In genomic region chr17:41627576-41627975, GRCm38 (mm10) we compare ENCODE assay signal across 26 mouse cellular contexts.
DNase-seq lines count a peak whose midpoint lies in the region; ATAC-seq and TF ChIP-seq lines count a peak whose summit lies in the region.
"Had no signal": no experiment of that assay in that cellular context is flagged by ENCODE, and none has a peak within 500 bp of the region (broad histone marks: within the 10 kb centered on the region; RNA-seq: fewer than 3 reads in every experiment).

No protein-coding gene starts in this region.

- H3K27me3 ChIP-seq in forebrain, postnatal 0 days (ENCODE audit: insufficient read depth, low read length), result no peaks in the 10 kb centered on the region
- no peaks in the 10 kb centered on the region for H3K27me3 ChIP-seq in forebrain, embryonic 11.5 days (ENCODE audit: control insufficient read depth, insufficient read depth, low read length)
- no peaks in the 10 kb centered on the region for H3K27me3 ChIP-seq in midbrain, postnatal 0 days (ENCODE audit: insufficient read depth, low read length)
- no peaks in the 10 kb centered on the region for H3K27me3 ChIP-seq in midbrain, embryonic 10.5 days (ENCODE audit: low read depth, poor library complexity, severe bottlenecking)
- no peaks in the 10 kb centered on the region for H3K27me3 ChIP-seq in heart, embryonic 11.5 days (ENCODE audit: control insufficient read depth, insufficient read depth, low read length)
- H3K27me3 ChIP-seq in hindbrain, embryonic 16.5 days (replicated peaks; ENCODE audit: control insufficient read depth, insufficient read depth, low read length), result no peaks in the 10 kb centered on the region
- H3K27me3 ChIP-seq: embryonic facial prominence, embryonic 15.5 days; hindbrain, embryonic 15.5 days; kidney, embryonic 15.5 days; limb, embryonic 13.5 days; liver, embryonic 12.5 days; midbrain, embryonic 12.5 days; neural tube, embryonic 13.5 days; stomach, embryonic 15.5 days had no signal

- no peaks in the 10 kb centered on the region for H3K4me1 ChIP-seq in forebrain, postnatal 0 days (ENCODE audit: insufficient read depth)
- no peaks in the 10 kb centered on the region for H3K4me1 ChIP-seq in forebrain, embryonic 11.5 days (replicated peaks; ENCODE audit: control insufficient read depth, insufficient read depth, low read length)
- no peaks in the 10 kb centered on the region for H3K4me1 ChIP-seq in midbrain, postnatal 0 days (ENCODE audit: insufficient read depth, low read length)
- H3K4me1 ChIP-seq in midbrain, embryonic 10.5 days, result no peaks in the 10 kb centered on the region
- H3K4me1 ChIP-seq in heart, embryonic 11.5 days (ENCODE audit: control insufficient read depth, insufficient read depth, low read length), result no peaks in the 10 kb centered on the region
- no peaks in the 10 kb centered on the region for H3K4me1 ChIP-seq in hindbrain, embryonic 16.5 days (ENCODE audit: control insufficient read depth, insufficient read depth, low read depth, low read length)
- H3K4me1 ChIP-seq: embryonic facial prominence, embryonic 15.5 days; hindbrain, embryonic 15.5 days; kidney, embryonic 15.5 days; limb, embryonic 13.5 days; liver, embryonic 12.5 days; midbrain, embryonic 12.5 days; neural tube, embryonic 13.5 days; stomach, embryonic 15.5 days had no signal

- no peak for TF ChIP-seq CTCF in forebrain, postnatal 0 days (IDR thresholded peaks at IDR 0.05; ENCODE audit: low read depth)
- TF ChIP-seq CTCF in midbrain, postnatal 0 days (IDR thresholded peaks at IDR 0.05), result no peak

- no peak overlapping the region for H3K4me3 ChIP-seq in forebrain, postnatal 0 days (ENCODE audit: low read depth, low read length)
- H3K4me3 ChIP-seq in forebrain, embryonic 11.5 days (ENCODE audit: low read depth, low read length), result no peak overlapping the region
- H3K4me3 ChIP-seq in midbrain, postnatal 0 days (ENCODE audit: low read depth, low read length), result no peak overlapping the region
- H3K4me3 ChIP-seq in midbrain, embryonic 10.5 days, result no peak overlapping the region
- H3K4me3 ChIP-seq in heart, embryonic 11.5 days (ENCODE audit: low read depth, low read length), result no peak overlapping the region
- H3K4me3 ChIP-seq in hindbrain, embryonic 16.5 days (ENCODE audit: low read length), result no peak overlapping the region
- H3K4me3 ChIP-seq: embryonic facial prominence, embryonic 15.5 days; gastrocnemius, adult 2 months; hindbrain, embryonic 15.5 days; kidney, embryonic 15.5 days; limb, embryonic 13.5 days; liver, embryonic 12.5 days; midbrain, embryonic 12.5 days; neural tube, embryonic 13.5 days; stomach, embryonic 15.5 days had no signal

- H3K9ac ChIP-seq in forebrain, postnatal 0 days, result no peak overlapping the region
- no peak overlapping the region for H3K9ac ChIP-seq in forebrain, embryonic 11.5 days (ENCODE audit: low read length)
- no peak overlapping the region for H3K9ac ChIP-seq in midbrain, postnatal 0 days (replicated peaks; ENCODE audit: low read length, poor library complexity, severe bottlenecking)
- no peak overlapping the region for H3K9ac ChIP-seq in heart, embryonic 11.5 days (ENCODE audit: low read depth, low read length)
- H3K9ac ChIP-seq in hindbrain, embryonic 16.5 days (ENCODE audit: low read depth, low read length), result no peak overlapping the region
- H3K9ac ChIP-seq: embryonic facial prominence, embryonic 15.5 days; hindbrain, embryonic 15.5 days; kidney, embryonic 15.5 days; limb, embryonic 13.5 days; liver, embryonic 12.5 days; midbrain, embryonic 12.5 days; neural tube, embryonic 13.5 days; stomach, embryonic 15.5 days had no signal

- peak; percentile 18 for DNase-seq in forebrain, postnatal 0 days
- DNase-seq in forebrain, embryonic 11.5 days (ENCODE audit: low spot score), result no peak
- peak; percentile 56 for DNase-seq in midbrain, postnatal 0 days (ENCODE audit: low spot score)
- DNase-seq in midbrain, embryonic 10.5 days (ENCODE audit: low spot score), result no peak
- peak; percentile 77 for DNase-seq in cerebellum, adult 9-10 months
- no peak for DNase-seq in left cerebral cortex, adult 8-10 months (ENCODE audit: low spot score in 2 of 2)
- DNase-seq: adrenal gland, postnatal 25 days; gastrocnemius, adult 2 months; heart, postnatal 4 days; kidney, postnatal 4 days; lung, adult 18-20 months; lung, postnatal 14 days; thymus, adult 18-20 months; thymus, postnatal 36 days had no signal

- H3K27ac ChIP-seq in forebrain, postnatal 0 days (ENCODE audit: low read depth, low read length), result no peak overlapping the region
- no peak overlapping the region for H3K27ac ChIP-seq in forebrain, embryonic 11.5 days (ENCODE audit: low read depth, low read length)
- no peak overlapping the region for H3K27ac ChIP-seq in midbrain, postnatal 0 days (ENCODE audit: low read depth, low read length)
- H3K27ac ChIP-seq in midbrain, embryonic 10.5 days (replicated peaks), result no peak overlapping the region
- H3K27ac ChIP-seq in heart, embryonic 11.5 days (ENCODE audit: low read depth, low read length), result no peak overlapping the region
- H3K27ac ChIP-seq in hindbrain, embryonic 16.5 days (ENCODE audit: low read depth, low read length), result no peak overlapping the region
- H3K27ac ChIP-seq: embryonic facial prominence, embryonic 15.5 days; gastrocnemius, adult 2 months; hindbrain, embryonic 15.5 days; kidney, embryonic 15.5 days; limb, embryonic 13.5 days; liver, embryonic 12.5 days; midbrain, embryonic 12.5 days; neural tube, embryonic 13.5 days; stomach, embryonic 15.5 days had no signal

- no peaks in the 10 kb centered on the region for H3K36me3 ChIP-seq in forebrain, postnatal 0 days (ENCODE audit: insufficient read depth)
- no peaks in the 10 kb centered on the region for H3K36me3 ChIP-seq in forebrain, embryonic 11.5 days (ENCODE audit: control insufficient read depth, insufficient read depth, low read length)
- no peaks in the 10 kb centered on the region for H3K36me3 ChIP-seq in midbrain, postnatal 0 days (ENCODE audit: insufficient read depth, low read length)
- no peaks in the 10 kb centered on the region for H3K36me3 ChIP-seq in midbrain, embryonic 10.5 days
- H3K36me3 ChIP-seq in heart, embryonic 11.5 days (ENCODE audit: control insufficient read depth, insufficient read depth, low read length), result no peaks in the 10 kb centered on the region
- H3K36me3 ChIP-seq in hindbrain, embryonic 16.5 days (ENCODE audit: control insufficient read depth, insufficient read depth, low read length), result no peaks in the 10 kb centered on the region
- H3K36me3 ChIP-seq: embryonic facial prominence, embryonic 15.5 days; hindbrain, embryonic 15.5 days; kidney, embryonic 15.5 days; limb, embryonic 13.5 days; liver, embryonic 12.5 days; midbrain, embryonic 12.5 days; neural tube, embryonic 13.5 days; stomach, embryonic 15.5 days had no signal

- no peaks in the 10 kb centered on the region for H3K9me3 ChIP-seq in forebrain, postnatal 0 days (ENCODE audit: low read length)
- H3K9me3 ChIP-seq in forebrain, embryonic 11.5 days (ENCODE audit: control insufficient read depth, low read length), result no peaks in the 10 kb centered on the region
- H3K9me3 ChIP-seq in midbrain, postnatal 0 days (ENCODE audit: low read length), result no peaks in the 10 kb centered on the region
- H3K9me3 ChIP-seq in midbrain, embryonic 10.5 days (replicated peaks), result no peaks in the 10 kb centered on the region
- H3K9me3 ChIP-seq in heart, embryonic 11.5 days (replicated peaks; ENCODE audit: control insufficient read depth, low read length), result no peaks in the 10 kb centered on the region
- H3K9me3 ChIP-seq in hindbrain, embryonic 16.5 days (ENCODE audit: control insufficient read depth, low read length), result no peaks in the 10 kb centered on the region
- H3K9me3 ChIP-seq: embryonic facial prominence, embryonic 15.5 days; hindbrain, embryonic 15.5 days; kidney, embryonic 15.5 days; limb, embryonic 13.5 days; liver, embryonic 12.5 days; midbrain, embryonic 12.5 days; neural tube, embryonic 13.5 days; stomach, embryonic 15.5 days had no signal

- H3K4me2 ChIP-seq in forebrain, postnatal 0 days (ENCODE audit: low read depth), result no peak overlapping the region
- H3K4me2 ChIP-seq in forebrain, embryonic 11.5 days (ENCODE audit: low read depth, low read length, severe bottlenecking), result no peak overlapping the region
- no peak overlapping the region for H3K4me2 ChIP-seq in midbrain, postnatal 0 days (ENCODE audit: low read depth, low read length, poor library complexity, severe bottlenecking)
- H3K4me2 ChIP-seq in heart, embryonic 11.5 days, result no peak overlapping the region
- no peak overlapping the region for H3K4me2 ChIP-seq in hindbrain, embryonic 16.5 days (ENCODE audit: low read length)
- H3K4me2 ChIP-seq: embryonic facial prominence, embryonic 15.5 days; hindbrain, embryonic 15.5 days; kidney, embryonic 15.5 days; limb, embryonic 13.5 days; liver, embryonic 12.5 days; midbrain, embryonic 12.5 days; neural tube, embryonic 13.5 days; stomach, embryonic 15.5 days had no signal

- ATAC-seq in forebrain, postnatal 0 days, result no peak
- no peak for ATAC-seq in forebrain, embryonic 11.5 days (replicated peaks; ENCODE audit: low FRiP score)
- ATAC-seq in midbrain, postnatal 0 days (ENCODE audit: low FRiP score), result no peak
- ATAC-seq in heart, embryonic 11.5 days (replicated peaks; ENCODE audit: insufficient number of reproducible peaks, low FRiP score, low TSS enrichment), result no peak
- ATAC-seq in hindbrain, embryonic 16.5 days, result no peak; the same call in 1 of the 2 replicates
- ATAC-seq: CD4-positive, CD25-positive, alpha-beta regulatory T cell, adult 4 months; intestine, embryonic 16.5 days; liver, embryonic 12.5 days had no signal

Comparison
In these comparisons a context has a peak if more than half of its experiments do, and no peak if none do; other contexts are left out.
1. DNase-seq: peak in forebrain, postnatal 0 days (single experiment), midbrain, postnatal 0 days (single experiment) and cerebellum, adult 9-10 months (single experiment); none in forebrain, embryonic 11.5 days (single experiment), midbrain, embryonic 10.5 days (single experiment) and left cerebral cortex, adult 8-10 months (0 of 2).